Mouse (Mus musculus): ENCODE results near the gene Tmem150c.

DNA sequence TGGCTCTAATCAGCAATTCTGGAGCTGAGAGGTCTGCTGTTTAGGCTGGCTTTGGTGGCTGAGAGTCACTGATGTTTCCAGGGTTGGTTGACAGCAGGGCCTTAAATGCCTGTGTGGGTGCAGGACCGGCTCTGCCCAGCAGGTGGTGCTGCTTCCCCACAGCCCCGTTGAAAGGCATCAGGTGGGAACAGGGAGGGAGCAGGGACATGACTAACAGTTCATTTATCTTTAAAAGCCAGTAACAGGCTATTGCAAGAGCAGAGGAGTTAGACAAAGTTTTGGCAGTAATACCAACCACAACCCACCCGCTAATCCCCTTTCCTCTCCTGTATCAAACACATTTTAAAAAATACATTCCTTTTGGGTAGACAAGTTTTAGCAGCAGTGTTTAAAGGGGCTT, 89.4 kb downstream of the Tmem150c start:
- TF ChIP-seq GATA1 (IDR thresholded peaks at IDR 0.05; ENCODE audit: low read length) (no peak), TAL1 (IDR thresholded peaks at IDR 0.05; ENCODE audit: low read length) (no peak)
